Mouse (Mus musculus) stomach, postnatal 0 days (tissue): ENCODE data around the gene Serf1.
"Not testable (repeated sequence)": the region's sequence is repeated elsewhere in the genome, so short reads cannot be mapped to it uniquely, and the experiment has no call there.

ENCODE experiments used
- CTCF ChIP-seq: IDR thresholded peaks from 2 replicates; pipeline ENCODE4 v1.5.1; 2016; ENCODE audit warnings: antibody characterized with exemption, low read depth, mild to moderate bottlenecking, moderate library complexity
- EP300 ChIP-seq: optimal IDR thresholded peaks from 2 replicates; pipeline ENCODE3; 2016; ENCODE audit warnings: antibody characterized with exemption

GRCm38 (mm10) chr13:100162467-100162866 lies 54.7 kb downstream of the Serf1 start:
- TF ChIP-seq EP300, CTCF: not testable (repeated sequence)
